Mouse (Mus musculus) inflammation-experienced regulatory T-cells, adult 6 months (primary cell): ENCODE data around the gene Ptcd1. TPM values are rescaled to one million over a fixed set of nuclear protein-coding genes. Genes with fewer than 3 reads are reported as not detected.
"Not testable (repeated sequence)": the region's sequence is repeated elsewhere in the genome, so short reads cannot be mapped to it uniquely, and the experiment has no call there.

Experiments
- ATAC-seq: one replicate; pipeline ENCODE4 v1.8.0; 2017
- polyA plus RNA-seq, 3 experiments: library from polyadenylated mRNA; unstranded; fragments of 100-300 nt; shearing (Covaris generic); gene quantifications; one replicate each; pipeline ENCODE4 v1.2.1; 2017

Gene Ptcd1
- polyA plus RNA-seq = 10 to 100 TPM; 10.5 to 15.2 (median 13.2) TPM

DNA sequence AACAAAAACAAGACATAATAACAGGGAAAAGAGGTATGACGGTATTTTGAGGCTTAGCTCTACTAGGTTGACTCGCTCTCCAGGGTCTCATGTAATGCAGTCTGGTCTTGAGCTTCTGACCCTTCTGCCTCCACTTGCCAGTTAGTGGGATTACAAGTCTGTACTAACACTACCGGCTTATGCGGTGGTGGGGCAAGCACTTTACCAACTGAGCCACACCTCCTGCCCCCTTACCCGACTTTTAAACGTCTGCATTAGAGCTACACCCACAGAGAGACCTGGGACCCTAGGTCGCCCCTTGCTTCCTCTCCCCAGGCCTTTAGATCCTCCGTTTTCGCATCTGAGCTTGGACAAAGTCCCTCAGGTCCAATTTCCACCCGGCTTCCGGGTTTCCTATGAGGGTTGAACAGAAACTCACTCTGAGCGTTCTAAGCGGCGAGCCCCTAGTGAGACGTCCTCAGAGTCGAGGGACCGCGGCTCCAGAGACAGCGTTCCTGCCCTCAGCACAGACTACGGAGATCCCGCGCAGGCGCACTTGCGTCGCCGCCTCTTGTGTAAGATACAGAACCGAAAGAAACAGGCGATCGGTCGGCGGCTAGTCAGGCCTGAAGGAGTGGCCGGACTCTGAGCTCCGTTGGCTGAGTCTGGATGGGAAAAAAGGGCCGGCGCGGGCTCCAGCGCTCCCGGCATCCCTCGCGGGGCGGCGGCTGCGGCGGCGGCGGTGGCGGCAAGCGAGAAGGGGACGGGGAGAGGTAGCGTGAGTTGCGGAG lies at the start of gene Ptcd1, which contains the start of gene Cpsf4:
Gene Ptcd1 (minus strand): TSS at position 573 of the 770 bp plus-strand sequence.
Gene Cpsf4 (plus strand): TSS at position 678 of the 770 bp plus-strand sequence.
- ATAC-seq = peak; percentile 94

DNA sequence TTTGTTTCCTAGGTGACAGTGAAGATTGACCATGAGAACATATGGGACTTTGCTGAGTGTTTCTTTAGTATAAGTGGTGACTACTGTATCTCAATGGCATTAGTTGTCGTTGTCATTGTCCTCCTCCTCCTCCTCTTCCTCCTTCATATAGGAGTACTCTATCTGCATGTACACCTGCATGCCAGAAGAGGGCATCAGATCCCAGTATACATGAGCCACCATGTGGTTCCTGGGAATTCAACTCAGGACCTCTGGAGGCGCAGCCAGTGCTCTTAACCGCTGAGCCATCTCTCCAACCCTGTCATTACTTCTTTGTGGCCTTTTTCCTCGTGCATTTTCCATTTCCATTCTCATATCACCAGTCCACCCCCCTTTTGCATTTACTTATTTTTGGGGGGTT lies 47.8 kb upstream of the Ptcd1 start:
- no peak for ATAC-seq

DNA sequence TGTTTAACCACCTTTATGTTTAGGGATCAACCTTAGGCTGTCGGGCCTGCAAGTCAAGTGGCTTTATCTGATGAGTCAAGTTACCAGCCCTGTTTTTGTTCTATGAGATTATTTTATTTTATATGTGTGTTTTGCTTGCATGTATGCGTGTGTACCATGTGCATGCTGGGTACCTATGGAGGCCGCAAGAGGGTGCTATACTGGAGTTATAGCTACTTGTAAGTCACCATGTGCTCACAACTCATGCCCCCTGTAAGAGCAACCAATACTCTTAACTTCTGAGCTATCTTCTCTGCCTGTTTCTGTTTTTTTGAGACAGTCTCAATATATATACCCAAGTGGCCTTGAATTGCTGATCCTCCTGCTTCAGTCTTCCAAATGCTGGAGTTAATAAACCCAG lies 46.6 kb upstream of the Ptcd1 start:
- no peak for ATAC-seq

DNA sequence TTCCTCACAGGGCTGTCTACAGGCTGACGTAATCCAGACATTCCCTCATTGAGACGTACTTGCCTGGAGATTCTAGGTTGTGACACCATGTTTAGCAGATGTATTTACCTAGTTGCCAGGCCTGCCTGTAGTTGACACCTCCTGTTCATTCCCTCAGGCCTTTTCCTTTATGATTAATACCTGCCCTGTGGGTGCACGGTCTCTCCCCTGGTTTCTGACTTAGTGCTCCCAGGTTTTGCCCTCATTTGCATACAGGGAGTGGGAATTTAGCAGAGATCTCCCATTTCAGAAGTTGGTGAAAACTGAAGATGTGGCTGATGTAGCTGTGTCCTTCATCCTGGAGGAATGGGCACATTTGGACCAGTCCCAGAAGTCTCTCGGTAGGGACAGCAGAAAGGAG lies 45.3 kb upstream of the Ptcd1 start:
- ATAC-seq = no peak

DNA sequence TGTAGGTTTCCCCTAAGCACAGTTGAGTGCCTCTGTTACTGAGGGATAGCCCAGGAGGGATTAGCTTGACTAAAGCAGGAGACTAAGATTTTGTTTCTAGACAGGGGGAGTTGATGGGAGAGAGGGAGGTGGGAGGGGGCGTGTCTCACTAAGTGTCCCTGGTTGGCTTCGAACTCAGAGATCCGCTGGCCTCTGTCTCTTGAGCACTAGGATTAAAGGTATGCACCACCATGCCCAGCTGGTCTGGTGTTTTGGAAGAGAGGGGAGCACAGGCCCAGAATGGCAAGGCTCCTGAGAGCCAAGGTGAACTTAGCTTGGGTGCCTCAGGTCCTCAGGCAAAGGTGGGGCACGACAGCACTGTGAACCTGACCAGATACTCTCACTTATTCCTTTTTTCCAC lies 44.4 kb upstream of the Ptcd1 start:
- ATAC-seq = no peak

- not testable (repeated sequence) for ATAC-seq
Measured at GRCm38 (mm10) chr5:145208391-145208790, 41.5 kb upstream of the Ptcd1 start.

DNA sequence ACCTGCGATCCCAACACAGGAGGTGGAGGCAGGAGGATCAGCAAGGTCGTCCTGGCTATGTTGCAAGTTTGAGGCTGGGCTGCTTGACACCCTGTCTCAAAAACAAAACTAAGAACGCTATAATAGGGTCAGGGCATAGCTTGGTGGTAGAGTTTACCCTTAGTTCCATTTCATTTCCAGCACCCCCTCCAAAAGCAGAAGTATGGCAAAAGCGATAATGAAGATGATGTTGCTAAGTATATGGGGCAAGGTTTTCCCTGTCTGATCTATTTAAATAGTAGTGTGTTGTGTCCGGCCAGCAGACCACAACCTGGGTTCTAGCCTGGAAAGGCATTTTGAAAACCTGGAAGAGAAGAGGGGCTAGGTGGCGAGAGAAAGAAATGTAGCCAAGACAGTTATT lies 41.0 kb upstream of the Ptcd1 start:
- no peak for ATAC-seq

DNA sequence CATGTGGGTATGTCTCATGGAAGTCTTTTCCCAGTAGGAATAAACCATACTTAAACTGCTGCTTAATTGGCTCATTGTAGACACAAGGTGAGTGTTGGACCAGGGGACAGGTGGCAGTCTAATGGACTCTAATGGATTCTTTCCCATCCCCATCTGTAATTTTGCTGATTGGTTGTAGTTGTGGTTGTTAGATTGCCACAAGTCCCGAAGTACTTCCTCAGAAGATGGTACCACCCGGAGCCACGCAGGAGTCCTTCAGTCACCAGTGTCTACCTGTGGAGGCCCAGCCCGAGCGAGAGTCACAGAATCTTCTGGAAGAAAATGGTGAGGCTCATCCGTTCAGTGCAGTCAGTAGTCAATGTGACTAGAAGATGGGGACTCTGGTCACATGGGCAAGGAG lies 40.5 kb upstream of the Ptcd1 start:
- no peak for ATAC-seq

GRCm38 (mm10) chr5:145205041-145205440 lies 38.1 kb upstream of the Ptcd1 start:
- ATAC-seq = no peak

GRCm38 (mm10) chr5:145203936-145204691 lies 37.2 kb upstream of the Ptcd1 start, which contains the start of gene Zkscan5:
Zkscan5 (plus strand) TSS chr5:145204562.
- peak; percentile 81 for ATAC-seq

DNA sequence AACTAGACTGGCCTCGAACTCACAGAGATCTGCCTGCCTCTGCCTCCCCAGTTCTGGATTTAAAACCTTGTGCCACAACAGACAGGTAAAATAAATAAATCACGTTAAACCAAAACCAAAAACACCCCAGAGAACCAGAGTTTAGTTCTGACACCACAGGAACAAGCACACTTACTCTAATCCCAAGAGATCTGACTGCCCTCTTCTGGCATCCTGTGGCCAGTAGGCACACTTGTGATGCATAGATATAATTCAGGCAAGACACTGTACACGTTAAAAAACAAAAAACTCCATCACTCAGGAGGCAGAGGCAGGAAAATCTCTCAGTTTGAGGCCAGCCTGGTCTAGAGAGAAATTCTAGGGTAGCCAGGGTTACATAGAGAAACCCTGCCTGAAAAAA lies 35.5 kb upstream of the Ptcd1 start:
- no peak for ATAC-seq

- peak; percentile 71 for ATAC-seq
Measured at GRCm38 (mm10) chr5:145201321-145201991, 34.5 kb upstream of the Ptcd1 start, which contains the start of gene Zkscan14. Zkscan14 (minus strand) TSS chr5:145201868.

DNA sequence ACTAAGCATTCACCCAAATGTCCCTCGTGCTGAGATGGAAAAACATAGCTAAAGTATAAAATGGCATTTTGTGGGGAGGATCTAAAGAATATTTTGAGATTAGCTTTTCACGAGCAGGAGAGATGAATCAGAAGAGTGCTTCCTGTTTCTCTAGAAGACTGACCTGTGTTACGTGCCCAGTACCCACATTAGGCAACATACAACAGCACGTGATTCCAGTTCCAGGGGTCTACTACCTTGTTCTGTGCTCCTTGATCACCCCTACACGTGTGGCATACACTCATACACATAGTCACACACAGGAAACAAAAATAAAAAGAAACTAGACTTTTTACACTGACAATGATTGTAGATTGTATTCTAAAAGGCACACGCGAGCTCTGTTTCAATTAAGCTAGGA lies 33.5 kb upstream of the Ptcd1 start:
- ATAC-seq = no peak

GRCm38 (mm10) chr5:145191962-145192361 lies 25.1 kb upstream of the Ptcd1 start, which contains the start of gene Atp5j2:
Atp5j2 (minus strand) TSS chr5:145192062.
- ATAC-seq = no peak

- ATAC-seq = peak; percentile 85
Measured at GRCm38 (mm10) chr5:145190875-145191798, 24.2 kb upstream of the Ptcd1 start.

- ATAC-seq = no peak
Measured at GRCm38 (mm10) chr5:145190373-145190772, 23.5 kb upstream of the Ptcd1 start.

DNA sequence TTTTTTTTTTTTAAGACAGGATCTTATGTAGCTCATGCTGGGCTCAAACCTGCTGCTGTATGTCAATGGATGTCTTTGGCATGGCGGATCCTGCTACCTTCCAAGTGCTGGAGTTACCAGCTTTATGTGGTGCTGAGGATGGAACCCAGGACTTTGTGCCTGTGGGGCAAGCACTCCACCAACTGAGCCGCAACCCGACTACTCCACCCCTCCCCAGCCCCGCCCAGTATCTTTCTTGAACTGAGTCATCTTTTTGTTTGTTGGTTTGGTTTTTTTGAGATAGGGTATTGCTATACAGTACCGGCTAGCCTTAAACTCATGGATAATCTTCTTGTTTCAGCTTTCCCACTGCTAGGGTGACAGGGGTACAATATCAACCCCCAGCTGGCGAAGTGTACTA lies 22.5 kb upstream of the Ptcd1 start:
- ATAC-seq = no peak

DNA sequence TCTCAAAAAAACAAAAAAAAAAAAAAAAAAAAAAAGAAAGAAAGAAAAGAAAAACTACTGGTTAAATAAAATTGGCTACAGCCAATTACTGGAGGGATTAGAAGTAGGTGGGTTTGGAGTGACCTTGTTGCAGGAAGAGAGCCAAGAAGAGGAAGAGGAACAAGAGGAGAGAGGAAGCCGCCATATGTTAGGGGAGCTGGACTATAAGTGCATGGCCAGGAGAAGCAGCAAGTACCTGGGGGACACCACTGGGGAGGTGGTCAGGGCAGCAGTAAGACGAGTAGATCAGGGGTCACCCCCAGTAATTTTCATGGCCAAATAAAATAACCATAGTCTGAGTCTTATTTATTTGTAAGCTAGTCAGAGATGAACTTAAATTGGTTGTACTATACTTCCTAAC lies 18.3 kb upstream of the Ptcd1 start:
- ATAC-seq = no peak

GRCm38 (mm10) chr5:145178461-145178980 lies 11.6 kb upstream of the Ptcd1 start:
- no peak for ATAC-seq

GRCm38 (mm10) chr5:145167306-145167661 lies 376 bp upstream of the Ptcd1 start:
- ATAC-seq = no peak

GRCm38 (mm10) chr5:145165184-145165583 lies 1.7 kb downstream of the Ptcd1 start:
- ATAC-seq = no peak

DNA sequence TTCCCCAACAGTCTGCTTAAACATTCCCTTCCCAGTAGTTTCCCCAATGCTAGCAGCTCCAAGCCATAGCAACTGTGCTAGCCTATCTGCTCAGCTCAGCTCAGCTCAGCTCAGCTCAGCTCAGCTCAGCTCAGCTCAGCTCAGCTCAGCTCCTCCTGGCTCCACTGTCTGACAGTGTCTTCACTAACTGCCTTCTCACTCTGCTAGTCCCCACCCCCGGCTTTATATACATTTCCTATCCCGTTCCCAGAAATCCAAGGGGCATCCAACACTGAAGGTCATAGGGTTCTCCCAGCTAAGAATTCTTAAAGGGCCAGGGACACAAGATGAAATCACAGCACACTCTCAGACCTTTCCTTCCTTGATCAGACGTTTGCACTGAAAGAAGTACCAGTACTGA lies 2.2 kb downstream of the Ptcd1 start:
- no peak for ATAC-seq
